Mouse (Mus musculus): ENCODE results near the gene Col26a1. TPM values are rescaled to one million over a fixed set of nuclear protein-coding genes. Genes with fewer than 3 reads are reported as not detected.

The Col26a1 gene
- total and polyA plus RNA-seq, 2 experiments from 2014 or later: 27.1 to 43.7 TPM

DNA sequence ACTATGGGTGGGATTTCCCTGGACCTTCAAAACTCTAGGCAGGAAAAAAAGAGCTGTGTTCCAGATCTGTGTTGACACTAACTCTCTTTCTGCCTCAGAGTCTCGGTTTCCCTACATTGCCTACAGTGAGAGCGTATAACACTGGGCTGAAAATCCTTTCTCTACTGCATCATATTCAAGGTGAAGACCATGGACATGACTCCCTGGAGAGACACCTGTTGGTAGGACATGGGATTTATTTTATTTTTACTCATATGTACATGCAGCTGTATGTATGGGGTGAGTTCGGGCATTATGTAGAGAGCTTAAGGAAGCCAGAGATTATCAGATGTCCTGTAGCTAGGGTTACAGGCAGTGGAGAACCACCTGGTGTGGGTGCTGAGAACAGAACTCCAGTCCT, 50.0 kb downstream of the Col26a1 start:
- Histone ChIP-seq H3K9ac (no peak overlapping the region), H3K27me3 (ENCODE audit: insufficient read depth, low read length) (no peaks in the 10 kb centered on the region), H3K4me2 (ENCODE audit: low read depth) (no peak overlapping the region), H3K4me1 (ENCODE audit: insufficient read depth) (no peaks in the 10 kb centered on the region), H3K27ac (ENCODE audit: low read depth, low read length) (no peak overlapping the region), H3K4me3 (ENCODE audit: low read depth, low read length) (no peak overlapping the region), H3K9me3 (ENCODE audit: low read length) (no peaks in the 10 kb centered on the region), H3K36me3 (ENCODE audit: insufficient read depth) (no peaks in the 10 kb centered on the region)
- DNase-seq (no peak), ATAC-seq (no peak)
- no peak for TF ChIP-seq CTCF (IDR thresholded peaks at IDR 0.05; ENCODE audit: low read depth)
- WGBS: 87% methylated on average over 3 of the region's 3 CpGs

DNA sequence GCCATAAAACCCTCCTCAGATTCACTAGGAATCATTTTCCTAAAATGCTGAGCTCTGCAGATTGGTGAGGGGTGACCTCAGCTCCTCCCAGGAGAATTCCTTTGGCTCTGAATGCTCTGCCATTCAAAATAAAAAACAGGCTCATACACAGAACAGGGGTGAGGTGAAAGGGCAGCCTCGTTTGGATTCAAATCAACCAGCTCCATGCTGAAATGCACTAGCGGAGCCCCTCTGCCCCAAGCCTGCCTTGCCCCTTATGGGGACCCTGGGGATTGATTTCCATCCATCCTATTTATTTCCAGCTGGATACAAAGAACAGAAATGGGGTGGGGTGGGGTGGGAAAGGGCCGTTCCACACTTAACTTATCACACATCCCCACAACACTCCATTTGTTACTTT, 52.9 kb downstream of the Col26a1 start:
- H3K4me3 ChIP-seq (ENCODE audit: low read depth, low read length): no peak overlapping the region
- no peak overlapping the region for H3K9ac ChIP-seq
- TF ChIP-seq CTCF (IDR thresholded peaks at IDR 0.05; ENCODE audit: low read depth): no peak
- no peak for ATAC-seq
- no peak for DNase-seq
- no peaks in the 10 kb centered on the region for H3K27me3 ChIP-seq (ENCODE audit: insufficient read depth, low read length)
- 68% methylated on average over 3 of the region's 3 CpGs for WGBS
- H3K36me3 ChIP-seq (ENCODE audit: insufficient read depth): no peaks in the 10 kb centered on the region
- H3K4me2 ChIP-seq (ENCODE audit: low read depth): no peak overlapping the region
- no peaks in the 10 kb centered on the region for H3K4me1 ChIP-seq (ENCODE audit: insufficient read depth)
- H3K9me3 ChIP-seq (ENCODE audit: low read length): no peaks in the 10 kb centered on the region
- no peak overlapping the region for H3K27ac ChIP-seq (ENCODE audit: low read depth, low read length)

DNA sequence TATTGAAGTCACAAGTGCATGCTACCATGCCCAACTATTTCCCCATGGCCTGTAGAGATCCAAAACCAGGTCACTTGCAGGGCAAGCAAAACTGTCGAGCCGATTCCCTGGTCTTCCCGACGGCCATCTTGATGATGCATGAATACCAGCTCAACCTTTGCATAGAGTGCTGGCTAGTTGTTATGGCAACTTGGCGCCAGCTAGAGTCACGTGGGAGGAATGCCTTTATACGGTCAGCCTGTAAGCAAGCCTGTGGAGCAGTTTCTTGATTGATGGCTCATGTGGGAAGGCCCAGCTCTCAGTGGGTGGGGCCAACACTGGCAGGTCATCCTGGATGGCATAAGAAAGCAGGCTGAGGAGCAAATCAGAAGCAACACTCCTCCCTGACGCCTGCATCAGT, 61.0 kb downstream of the Col26a1 start:
- Histone ChIP-seq H3K27me3 (ENCODE audit: insufficient read depth, low read length) (no peaks in the 10 kb centered on the region), H3K4me3 (ENCODE audit: low read depth, low read length) (no peak overlapping the region), H3K9ac (no peak overlapping the region), H3K9me3 (ENCODE audit: low read length) (no peaks in the 10 kb centered on the region), H3K4me2 (ENCODE audit: low read depth) (no peak overlapping the region), H3K27ac (ENCODE audit: low read depth, low read length) (no peak overlapping the region), H3K4me1 (ENCODE audit: insufficient read depth) (no peaks in the 10 kb centered on the region), H3K36me3 (ENCODE audit: insufficient read depth) (no peaks in the 10 kb centered on the region)
- no peak for DNase-seq
- no peak for ATAC-seq
- no peak for TF ChIP-seq CTCF (IDR thresholded peaks at IDR 0.05; ENCODE audit: low read depth)
- whole genome bisulfite sequencing: 80% methylated on average over 8 of the region's 8 CpGs

DNA sequence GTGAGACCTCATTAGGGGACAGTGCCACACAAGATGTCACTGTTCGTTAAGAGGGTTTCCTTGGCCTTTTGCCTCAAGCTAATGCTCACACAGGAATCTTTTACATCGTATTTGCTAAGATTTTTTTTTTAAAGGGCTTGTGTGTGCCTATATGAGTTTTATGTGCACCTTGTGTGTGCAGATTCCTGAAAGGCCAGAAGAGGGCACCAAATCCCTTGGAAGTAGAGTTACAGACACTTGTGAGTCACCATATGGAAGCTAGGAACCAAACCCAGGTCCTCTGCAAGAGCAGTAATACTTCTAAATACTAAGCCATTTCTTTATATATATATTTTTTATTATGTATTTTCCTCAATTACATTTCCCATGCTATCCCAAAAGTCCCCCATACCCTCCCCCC, 62.1 kb downstream of the Col26a1 start:
- Histone ChIP-seq H3K9me3 (ENCODE audit: low read length) (no peaks in the 10 kb centered on the region), H3K4me3 (ENCODE audit: low read depth, low read length) (no peak overlapping the region), H3K4me1 (ENCODE audit: insufficient read depth) (no peaks in the 10 kb centered on the region), H3K27me3 (ENCODE audit: insufficient read depth, low read length) (no peaks in the 10 kb centered on the region), H3K36me3 (ENCODE audit: insufficient read depth) (no peaks in the 10 kb centered on the region), H3K9ac (no peak overlapping the region), H3K4me2 (ENCODE audit: low read depth) (no peak overlapping the region), H3K27ac (ENCODE audit: low read depth, low read length) (no peak overlapping the region)
- TF ChIP-seq CTCF (IDR thresholded peaks at IDR 0.05; ENCODE audit: low read depth): no peak
- WGBS: 81% methylated on average over 2 of the region's 2 CpGs
- DNase-seq (no peak), ATAC-seq (no peak)

DNA sequence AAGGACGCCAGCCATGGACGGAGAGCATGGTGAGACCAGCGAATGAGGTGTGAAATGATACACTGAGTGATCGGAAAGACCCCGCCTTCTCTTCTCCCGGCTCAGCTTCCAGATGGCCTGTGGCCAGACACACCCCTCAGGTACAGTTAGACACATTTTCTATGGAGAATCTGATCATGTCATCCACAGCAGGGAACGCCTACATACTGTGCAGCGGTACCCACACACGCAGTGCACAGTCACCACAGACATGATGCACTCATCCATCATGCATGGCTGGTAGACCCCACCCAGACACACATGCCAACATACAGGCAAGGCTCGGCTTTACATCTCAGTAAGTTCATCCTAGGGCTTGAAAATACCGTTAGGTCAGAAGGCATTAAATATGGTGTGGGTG, 63.3 kb downstream of the Col26a1 start:
- no peak overlapping the region for H3K9ac ChIP-seq
- no peaks in the 10 kb centered on the region for H3K9me3 ChIP-seq (ENCODE audit: low read length)
- H3K36me3 ChIP-seq (ENCODE audit: insufficient read depth): no peaks in the 10 kb centered on the region
- H3K4me2 ChIP-seq (ENCODE audit: low read depth): no peak overlapping the region
- no peak for ATAC-seq
- H3K4me1 ChIP-seq (ENCODE audit: insufficient read depth): no peaks in the 10 kb centered on the region
- no peak overlapping the region for H3K27ac ChIP-seq (ENCODE audit: low read depth, low read length)
- no peaks in the 10 kb centered on the region for H3K27me3 ChIP-seq (ENCODE audit: insufficient read depth, low read length)
- WGBS: 78% methylated on average over 11 of the region's 11 CpGs
- H3K4me3 ChIP-seq (ENCODE audit: low read depth, low read length): no peak overlapping the region
- TF ChIP-seq CTCF (IDR thresholded peaks at IDR 0.05; ENCODE audit: low read depth): no peak
- DNase-seq: no peak

DNA sequence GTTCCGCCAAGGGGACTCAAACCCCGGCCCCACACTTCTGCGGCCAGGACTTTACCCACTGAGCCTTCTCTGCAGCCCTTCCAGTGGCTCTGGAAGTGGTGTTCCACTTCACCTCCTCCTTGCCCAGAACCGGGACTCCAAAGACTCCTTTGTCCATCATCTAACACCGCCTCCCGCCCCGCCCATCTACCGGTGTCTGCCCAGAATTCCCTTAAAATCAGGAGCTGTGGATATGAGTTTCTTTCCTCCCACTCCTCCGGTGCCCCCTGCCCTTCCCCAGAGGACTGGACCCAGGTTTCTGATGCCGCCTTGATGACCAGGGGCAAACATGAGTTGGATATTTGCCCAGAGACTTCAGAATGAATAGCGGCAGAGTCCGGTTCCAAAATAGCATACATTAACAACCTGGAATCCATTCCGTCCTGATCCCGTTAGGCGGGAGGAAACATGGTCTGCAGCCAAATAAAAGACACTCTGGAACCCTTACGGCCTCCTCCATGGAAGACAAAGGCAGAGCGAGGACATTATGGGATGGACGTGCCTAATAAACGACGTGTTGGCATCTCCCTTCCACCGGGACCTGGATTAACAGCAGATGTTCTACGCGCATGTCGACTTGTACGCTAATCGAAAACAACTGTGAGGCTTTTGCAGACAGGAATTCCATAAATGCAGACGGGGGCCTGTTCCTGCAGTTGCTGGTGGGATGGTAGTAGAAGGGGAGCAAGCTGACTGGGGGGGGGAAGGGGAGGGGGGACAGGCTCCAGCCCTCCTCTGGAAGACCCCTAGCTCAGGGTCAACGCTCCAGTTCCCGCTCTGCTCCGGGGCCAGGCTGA, 72.3 kb downstream of the Col26a1 start:
- ATAC-seq: no peak
- DNase-seq: no peak
- H3K9me3 ChIP-seq (ENCODE audit: low read length): no peaks in the 10 kb centered on the region
- 48% methylated on average over 30 of the region's 30 CpGs for WGBS
- H3K4me2 ChIP-seq (ENCODE audit: low read depth): peak overlapping the region; percentile 15
- no peaks in the 10 kb centered on the region for H3K27me3 ChIP-seq (ENCODE audit: insufficient read depth, low read length)
- no peaks in the 10 kb centered on the region for H3K36me3 ChIP-seq (ENCODE audit: insufficient read depth)
- no peak overlapping the region for H3K9ac ChIP-seq
- no peak for TF ChIP-seq CTCF (IDR thresholded peaks at IDR 0.05; ENCODE audit: low read depth)
- no peak overlapping the region for H3K4me3 ChIP-seq (ENCODE audit: low read depth, low read length)
- H3K4me1 ChIP-seq (ENCODE audit: insufficient read depth): no peaks in the 10 kb centered on the region
- H3K27ac ChIP-seq (ENCODE audit: low read depth, low read length): no peak overlapping the region

DNA sequence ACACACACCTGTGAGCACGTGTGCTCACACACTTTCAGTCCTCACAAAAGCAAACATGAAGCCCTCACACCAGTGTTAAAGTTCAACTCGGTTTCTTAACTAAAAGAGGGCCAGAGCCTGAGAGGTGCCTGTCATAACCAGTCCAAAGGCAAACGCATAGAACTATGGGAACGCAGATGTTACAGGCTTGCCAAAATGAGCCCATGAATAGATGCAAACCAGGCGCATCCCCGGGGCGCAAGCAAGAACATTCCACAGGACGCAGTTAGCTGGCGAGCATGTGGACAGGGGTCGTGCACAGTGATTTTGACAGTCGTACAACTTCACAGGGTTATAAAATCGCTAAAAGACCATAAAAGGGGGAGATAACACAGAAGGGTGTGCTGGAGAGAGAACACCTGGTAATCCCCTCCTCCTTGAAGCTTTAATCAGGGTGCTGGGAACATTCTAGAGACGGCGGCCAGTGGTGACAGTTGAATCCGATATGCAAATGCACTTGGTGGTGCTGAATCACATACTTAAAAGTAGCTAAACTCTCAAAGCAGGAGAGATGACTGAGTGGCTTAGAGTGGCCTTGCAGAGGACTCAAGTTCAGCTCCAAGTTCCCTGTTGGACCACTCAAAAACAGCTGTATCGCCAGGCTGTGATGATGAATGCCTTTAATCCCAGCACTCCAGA, 76.5 kb downstream of the Col26a1 start:
- WGBS: 74% methylated on average over 16 of the region's 16 CpGs

More for the DNA sequence above, 76.5 kb downstream of the Col26a1 start:
- no peak overlapping the region for H3K27ac ChIP-seq (ENCODE audit: low read depth, low read length)
- no peak overlapping the region for H3K4me3 ChIP-seq (ENCODE audit: low read depth, low read length)
- DNase-seq (no peak), ATAC-seq (no peak)
- H3K36me3 ChIP-seq (ENCODE audit: insufficient read depth): no peaks in the 10 kb centered on the region
- H3K27me3 ChIP-seq (ENCODE audit: insufficient read depth, low read length): no peaks in the 10 kb centered on the region
- no peak for TF ChIP-seq CTCF (IDR thresholded peaks at IDR 0.05; ENCODE audit: low read depth)
- H3K4me2 ChIP-seq (ENCODE audit: low read depth): no peak overlapping the region
- H3K9me3 ChIP-seq (ENCODE audit: low read length): no peaks in the 10 kb centered on the region
- H3K4me1 ChIP-seq (ENCODE audit: insufficient read depth): peaks cover 5% of the 10 kb centered on the region; the same call in 1 of the 2 replicates
- H3K9ac ChIP-seq: no peak overlapping the region
